Mouse (Mus musculus) stomach, postnatal 0 days (tissue): ENCODE results near the gene Rictor.

ENCODE experiments used
- CTCF ChIP-seq: IDR thresholded peaks from 2 replicates; pipeline ENCODE4 v1.5.1; 2016; ENCODE audit warnings: antibody characterized with exemption, low read depth, mild to moderate bottlenecking, moderate library complexity
- EP300 ChIP-seq: optimal IDR thresholded peaks from 2 replicates; pipeline ENCODE3; 2016; ENCODE audit warnings: antibody characterized with exemption

GRCm38 (mm10) chr15:6754400-6754799 is 46.2 kb downstream of the Rictor start:
- TF ChIP-seq CTCF, result no peak
- no peak for TF ChIP-seq EP300
